13 mouse cellular contexts compared by ENCODE assay signal in the genomic region with DNA sequence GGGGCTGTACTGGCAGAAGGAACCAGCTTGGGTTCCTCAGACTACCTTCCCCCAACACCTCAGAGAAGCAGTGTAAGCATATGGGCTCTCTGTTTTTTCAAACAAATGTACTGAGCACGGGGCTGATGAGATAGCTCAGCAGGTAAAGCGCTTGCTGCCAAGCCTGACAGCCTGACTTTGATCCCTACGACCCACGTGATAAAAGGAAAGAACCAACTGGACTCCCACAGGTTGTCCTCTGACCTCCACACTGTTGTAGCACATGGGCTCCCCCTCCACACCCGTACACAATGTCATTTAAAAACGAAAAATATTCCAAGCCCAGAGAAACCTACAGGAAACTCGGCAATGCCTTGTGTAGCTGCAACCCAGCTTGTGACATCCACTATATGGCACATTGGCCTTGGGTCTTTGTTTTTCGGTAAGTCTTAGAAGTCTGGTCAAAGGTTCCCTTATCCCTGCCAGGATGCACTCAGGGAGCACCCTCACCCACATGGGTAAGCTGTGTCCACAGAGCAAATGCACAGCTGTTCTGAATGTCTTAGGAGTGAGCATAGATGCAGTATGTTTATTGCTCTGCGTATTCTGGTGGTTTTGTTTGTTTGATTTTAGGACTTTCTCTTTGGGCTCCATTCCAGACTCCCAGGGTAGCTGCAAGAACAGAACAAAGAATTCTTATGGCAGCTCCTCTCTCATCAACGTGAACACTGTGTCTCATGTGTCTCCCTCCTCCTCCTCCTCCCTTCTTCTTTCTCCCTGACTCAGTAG. TPM values are rescaled to one million over a fixed set of nuclear protein-coding genes. Genes with fewer than 3 reads are reported as not detected.
A peak's percentile ranks its signal among the peaks of the same experiment; 100 is the strongest.
DNase-seq lines count a peak whose midpoint lies in the region; ATAC-seq and TF ChIP-seq lines count a peak whose summit lies in the region.
"Had no signal": no experiment of that assay in that cellular context is flagged by ENCODE, and none has a peak within 500 bp of the region (broad histone marks: within the 10 kb centered on the region; RNA-seq: fewer than 3 reads in every experiment).

No protein-coding gene starts in this region.

- 0 out of 2 replicates have a peak overlapping the region, but pooled peaks have one; percentile 6 for H3K27ac ChIP-seq in heart, embryonic 10.5 days
- H3K27ac ChIP-seq in liver, embryonic 14.5 days, result no peak overlapping the region

- H3K4me2 ChIP-seq in liver, embryonic 14.5 days (ENCODE audit: low read depth), result no peak overlapping the region; the same call in 1 of the 2 replicates

- no peaks in the 10 kb centered on the region for H3K36me3 ChIP-seq in heart, embryonic 10.5 days
- peaks cover 90% of the 10 kb centered on the region for H3K36me3 ChIP-seq in megakaryocyte, embryonic 14.5 days (replicated peaks; ENCODE audit: low read length)
- H3K36me3 ChIP-seq in liver, embryonic 14.5 days (replicated peaks; ENCODE audit: control insufficient read depth, insufficient read depth, low read depth), result no peaks in the 10 kb centered on the region

- no peaks in the 10 kb centered on the region for H3K9me3 ChIP-seq in heart, embryonic 10.5 days
- H3K9me3 ChIP-seq in megakaryocyte, embryonic 14.5 days, result 0 out of 2 replicates have a peak, but pooled peaks cover 3% of the 10 kb centered on the region
- no peaks in the 10 kb centered on the region for H3K9me3 ChIP-seq in liver, embryonic 14.5 days (ENCODE audit: control insufficient read depth, low read length)

- TF ChIP-seq EP300 in liver, embryonic 14.5 days (IDR thresholded peaks at IDR 0.05; ENCODE audit: low read depth), result no peak

- no peak overlapping the region for H3K4me3 ChIP-seq in heart, embryonic 10.5 days
- H3K4me3 ChIP-seq in megakaryocyte, embryonic 14.5 days (replicated peaks), result peak overlapping the region; percentile 62
- no peak overlapping the region for H3K4me3 ChIP-seq in liver, embryonic 14.5 days (ENCODE audit: insufficient read depth in 1 of 2, low read depth in 2 of 2, low read length in 2 of 2)
- H3K4me3 ChIP-seq: erythroblast, embryonic 14.5 days had no signal

- H3K9ac ChIP-seq in liver, embryonic 14.5 days (replicated peaks), result no peak overlapping the region

- DNase-seq in heart, embryonic 10.5 days (ENCODE audit: low spot score), result no peak
- no peak for DNase-seq in heart, adult 9 months (ENCODE audit: low spot score in 2 of 2)
- DNase-seq in cerebellum, postnatal 36 days, result peak; percentile 43 to 58
- DNase-seq in liver, embryonic 14.5 days (ENCODE audit: low read depth in 3 of 3, low spot score in 3 of 3), result no peak
- DNase-seq in heart, adult 18-20 months, result no peak
- DNase-seq in gastrocnemius, postnatal 25 days, result no peak
- DNase-seq: gastrocnemius, postnatal 14 days; right cerebral cortex, adult 18-20 months had no signal

- H3K27me3 ChIP-seq in heart, embryonic 10.5 days (ENCODE audit: insufficient read depth, poor library complexity, severe bottlenecking), result no peaks in the 10 kb centered on the region
- no peaks in the 10 kb centered on the region for H3K27me3 ChIP-seq in megakaryocyte, embryonic 14.5 days (replicated peaks)
- H3K27me3 ChIP-seq in liver, embryonic 14.5 days (ENCODE audit: control insufficient read depth, insufficient read depth, low read length), result no peaks in the 10 kb centered on the region
- H3K27me3 ChIP-seq: Patski had no signal

- no peak for TF ChIP-seq CTCF in liver, embryonic 14.5 days (IDR thresholded peaks at IDR 0.05; ENCODE audit: low read depth)

- peaks cover 66% of the 10 kb centered on the region for H3K4me1 ChIP-seq in heart, embryonic 10.5 days
- H3K4me1 ChIP-seq in megakaryocyte, embryonic 14.5 days, result peaks cover 99% of the 10 kb centered on the region
- H3K4me1 ChIP-seq in liver, embryonic 14.5 days (replicated peaks; ENCODE audit: control insufficient read depth in 2 of 2, insufficient read depth in 2 of 2, low read length in 1 of 2), result peaks cover 0 to 52% of the 10 kb centered on the region in 2 experiments; a peak in 2 of 4 replicates

- no peak for ATAC-seq in megakaryocyte, adult 5-6 weeks (ENCODE audit: poor library complexity, severe bottlenecking)
- peak; percentile 56; the same call in 1 of the 2 replicates for ATAC-seq in liver, embryonic 14.5 days (ENCODE audit: insufficient read depth)
- ATAC-seq: inflammation-experienced regulatory T-cells, adult 6 months; Patski had no signal

- 61% methylated on average over 10 of the region's 10 CpGs for WGBS in heart, embryonic 10.5 days
- WGBS in liver, embryonic 14.5 days (ENCODE audit: insufficient replicate concordance), result 49% methylated on average over 10 of the region's 10 CpGs

RNA-seq across cellular contexts. Expression of gene Rin3, which starts 22.4 kb away (rescaled TPM):
- polyA plus RNA-seq in heart, embryonic 10.5 days (2016; fragmentation: Nextera tagmentation; extraction: Ambion mirVana), result 8.9 and 9.0 TPM in 2 replicates
- 117 and 151 TPM in 2 replicates for polyA plus RNA-seq in megakaryocyte, embryonic 14.5 days (2012; ENCODE audit: insufficient read depth, low replicate concordance)
- total RNA-seq in megakaryocyte, adult 5-6 weeks (2015), result 188 and 204 TPM in 2 replicates
- 121 and 157 TPM in 2 replicates for total RNA-seq in megakaryocyte, adult 5-6 weeks (2017)
- polyA plus RNA-seq in liver, embryonic 14.5 days (2012; rRNA removed), result 3.1 and 3.2 TPM in 2 replicates
- polyA plus RNA-seq in liver, embryonic 14.5 days (2014; fragmentation: Nextera tagmentation; extraction: Ambion mirVana), result 4.5 and 5.2 TPM in 2 replicates
- total RNA-seq in heart, adult 18-20 months (2021), result 10 to 100 TPM; 28.3 to 29.5 TPM
- 1 to 10 TPM; 6.0 to 8.1 TPM for total RNA-seq in gastrocnemius, postnatal 25 days (2021)

Comparison
In these comparisons a context has a peak if more than half of its experiments do, and no peak if none do; other contexts are left out.
1. DNase-seq: peak in cerebellum, postnatal 36 days (2 of 2); none in heart, embryonic 10.5 days (single experiment), heart, adult 9 months (0 of 2), liver, embryonic 14.5 days (0 of 3), heart, adult 18-20 months (0 of 2) and gastrocnemius, postnatal 25 days (single experiment).
2. RNA of gene Rin3, which starts 22.4 kb away (total RNA-seq): 121 to 204 TPM in megakaryocyte, adult 5-6 weeks; 28.3 to 29.5 TPM in heart, adult 18-20 months and 6.0 to 8.1 TPM in gastrocnemius, postnatal 25 days; every median in the first group is over 4 times any median in the second.